Mouse (Mus musculus): Measurements from ENCODE around the gene Kras.
A peak's percentile ranks its signal among the peaks of the same experiment; 100 is the strongest.

The Kras gene

DNA sequence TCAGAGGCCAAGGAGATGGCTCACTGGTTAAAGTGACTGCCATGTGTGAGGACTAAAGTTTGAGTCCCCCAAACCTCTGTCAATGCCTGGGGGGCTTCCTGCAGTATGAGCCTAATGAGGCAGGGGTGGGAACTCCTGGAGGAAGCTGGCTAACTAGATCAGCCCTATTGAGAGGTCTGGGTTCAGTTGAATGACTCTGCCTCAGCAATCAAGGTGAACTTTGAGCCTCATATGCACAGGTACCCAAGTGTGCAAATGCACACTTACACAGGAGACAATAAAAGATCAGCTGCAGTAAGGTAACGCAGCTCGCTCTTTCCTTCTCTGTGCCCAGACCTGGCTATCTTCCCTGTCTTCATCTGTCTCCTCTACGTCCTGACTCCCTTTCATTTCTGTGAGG is 57.0 kb downstream of the Kras start:
- DNase-seq (ENCODE audit: low spot score), result no peak

DNA sequence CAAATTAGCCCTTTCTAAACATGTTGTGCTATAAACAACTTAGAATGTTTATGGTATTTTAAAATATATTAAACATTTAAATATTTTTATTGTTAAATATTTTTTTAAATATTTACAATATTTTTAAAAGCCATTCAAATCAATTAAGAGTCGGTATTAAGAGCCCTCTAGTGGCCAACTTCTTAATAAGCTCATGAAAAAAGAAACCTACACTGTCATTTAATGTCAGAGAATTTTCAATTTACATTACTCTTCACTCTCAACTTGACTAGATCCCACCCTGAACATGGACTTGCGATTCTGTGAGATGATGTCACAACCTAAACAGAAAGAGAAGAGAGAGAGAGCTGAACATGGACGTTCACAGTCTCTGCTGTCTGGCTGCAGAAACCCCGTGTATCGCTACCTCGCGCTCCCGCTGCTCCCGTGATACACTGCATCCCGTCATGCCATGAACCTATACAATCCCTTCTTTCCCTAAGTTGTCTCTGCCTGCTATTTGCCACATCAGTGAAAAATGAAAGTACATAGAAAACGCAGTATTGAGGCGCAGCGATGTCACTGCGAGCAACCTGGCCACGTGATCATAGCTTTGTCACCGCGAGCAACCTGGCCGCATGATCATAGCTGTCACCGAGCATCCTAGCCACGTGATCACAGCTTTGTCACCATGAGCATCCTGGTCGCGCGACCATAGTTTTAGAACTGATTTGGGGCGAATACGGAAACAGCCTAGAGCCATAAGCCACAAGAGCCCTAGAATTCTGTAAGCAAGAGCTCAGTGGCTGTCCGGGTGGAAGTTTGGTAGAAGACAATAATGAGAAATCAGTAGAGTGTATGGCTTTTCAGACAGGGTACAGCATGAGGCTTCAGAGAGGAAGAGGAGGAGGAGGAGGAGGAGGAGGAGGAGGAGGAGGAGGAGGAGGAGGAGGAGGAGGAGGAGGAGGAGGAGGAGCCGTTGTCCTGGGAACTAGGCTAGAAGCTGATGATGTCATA is 62.6 kb downstream of the Kras start:
- DNase-seq (ENCODE audit: low spot score), result peak; percentile 20

DNA sequence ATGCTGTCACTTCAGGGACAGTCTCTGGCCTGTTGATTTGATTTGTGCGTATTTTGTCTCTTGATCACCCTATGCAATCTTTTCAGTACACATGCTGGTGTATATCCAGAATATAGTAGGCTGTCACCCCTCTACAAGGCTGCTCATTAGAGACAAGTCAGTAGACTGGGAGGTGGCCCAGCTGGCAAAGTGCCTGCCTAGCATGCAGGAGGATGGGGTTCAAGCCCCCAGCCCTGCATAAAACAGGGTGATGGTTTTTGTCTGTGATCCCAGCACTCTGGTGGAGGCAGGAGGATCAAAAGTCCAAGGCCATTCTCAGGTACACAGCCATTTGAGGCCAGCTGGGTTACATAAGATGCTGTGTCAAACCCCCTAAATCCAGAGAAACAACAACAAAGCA is 63.9 kb downstream of the Kras start:
- no peak for DNase-seq (ENCODE audit: low spot score)

DNA sequence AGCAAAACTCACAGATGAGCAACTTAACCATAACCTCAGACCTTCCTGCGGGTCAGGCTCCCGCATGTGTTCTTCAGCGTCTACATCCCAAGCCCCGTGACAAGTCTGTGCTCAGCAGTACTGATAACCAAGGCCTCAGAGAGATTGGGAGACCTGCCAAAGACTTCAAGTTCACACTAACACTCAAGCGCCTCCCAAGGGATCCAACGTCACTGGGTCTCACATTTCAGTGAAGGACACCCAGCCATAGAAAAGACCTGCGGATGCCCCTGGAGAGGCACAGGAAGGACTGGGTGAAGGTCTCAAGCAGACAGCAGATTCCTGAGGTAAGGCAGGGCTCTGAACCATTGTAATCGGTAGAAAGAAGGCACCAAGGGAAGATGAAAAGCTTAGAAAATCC is 68.0 kb downstream of the Kras start:
- peak; percentile 25 for DNase-seq (ENCODE audit: low spot score)

DNA sequence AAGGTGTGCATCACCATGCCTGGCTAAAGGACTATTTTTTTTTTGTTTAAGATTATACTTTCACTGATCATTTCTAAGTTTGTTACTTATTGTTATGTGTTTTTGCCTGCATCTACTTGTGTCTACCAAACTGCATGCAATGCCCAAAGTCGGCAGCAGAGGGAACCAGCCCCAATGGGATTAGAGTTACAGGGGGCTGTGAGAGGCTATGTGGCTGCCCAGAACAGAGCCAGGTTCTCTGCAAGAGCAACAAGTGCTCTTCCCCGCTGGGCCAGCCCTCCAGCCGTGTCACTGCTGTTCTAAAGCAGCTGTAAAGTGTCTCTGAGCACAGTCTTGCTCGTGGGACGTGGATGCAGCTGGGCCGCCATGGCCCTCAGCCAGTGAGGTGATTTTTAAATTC is 70.4 kb downstream of the Kras start:
- DNase-seq (ENCODE audit: low spot score), result peak; percentile 38

DNA sequence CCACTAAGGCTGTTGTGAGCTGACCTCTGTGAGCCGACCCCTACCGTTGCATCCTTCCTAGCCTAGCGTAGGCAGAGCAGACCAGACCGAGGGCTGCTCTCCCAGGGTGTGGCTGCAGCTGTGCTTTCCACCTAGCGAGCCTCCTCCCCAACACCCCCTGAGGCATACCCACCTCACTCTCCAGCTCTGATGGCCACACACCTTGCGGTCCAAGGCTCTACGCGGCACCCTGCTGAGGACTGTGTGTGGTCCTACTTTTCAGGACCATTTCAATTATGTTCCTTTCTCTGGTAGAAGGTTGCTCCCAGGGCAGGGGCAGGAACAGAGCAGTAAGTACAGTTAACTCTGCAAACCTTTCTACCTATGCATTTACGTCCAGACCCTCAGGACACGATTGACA is 73.6 kb downstream of the Kras start:
- DNase-seq (ENCODE audit: low spot score), result no peak

DNA sequence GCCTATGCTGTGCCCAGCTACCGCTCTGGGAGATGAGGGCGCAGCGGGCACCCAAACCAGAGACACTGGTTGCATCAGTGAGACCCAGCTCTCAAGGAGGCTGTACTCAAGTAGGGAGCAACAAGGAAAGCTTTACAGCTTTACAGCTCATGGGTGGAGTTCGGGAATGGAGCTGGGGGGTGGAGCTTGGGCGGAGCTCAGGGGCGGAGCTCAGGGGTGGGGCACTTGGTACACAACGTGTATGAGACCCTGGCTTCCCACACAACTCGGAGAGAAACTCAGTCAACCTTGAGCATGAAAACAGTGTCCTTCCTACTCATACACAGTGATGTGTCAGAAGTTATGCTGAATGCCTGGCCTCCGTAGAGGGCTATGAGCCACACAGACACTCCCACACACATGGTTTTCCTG is 74.5 kb downstream of the Kras start:
- no peak for DNase-seq (ENCODE audit: low spot score)

DNA sequence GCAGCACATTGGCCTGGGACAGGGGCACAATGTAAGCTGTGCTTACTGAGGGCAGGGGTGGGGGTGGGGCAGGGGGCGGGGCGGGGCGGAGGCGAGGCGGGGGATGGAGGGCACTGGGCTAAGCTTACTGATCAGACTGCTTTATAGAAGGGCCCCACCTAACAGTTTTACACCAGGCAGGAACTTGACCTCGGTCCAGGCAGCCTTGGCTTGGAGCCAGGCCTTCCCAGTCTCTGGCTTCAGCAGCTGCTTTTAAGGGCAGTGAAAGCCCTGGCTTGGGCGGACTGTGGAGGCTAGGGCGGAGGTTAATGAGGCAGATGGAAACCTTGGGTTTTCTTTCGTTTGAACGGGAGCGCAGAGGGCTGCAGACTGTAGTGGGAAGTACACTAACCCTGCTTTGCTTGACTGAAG is 76.3 kb downstream of the Kras start:
- DNase-seq (ENCODE audit: low spot score), result peak; percentile 84

DNA sequence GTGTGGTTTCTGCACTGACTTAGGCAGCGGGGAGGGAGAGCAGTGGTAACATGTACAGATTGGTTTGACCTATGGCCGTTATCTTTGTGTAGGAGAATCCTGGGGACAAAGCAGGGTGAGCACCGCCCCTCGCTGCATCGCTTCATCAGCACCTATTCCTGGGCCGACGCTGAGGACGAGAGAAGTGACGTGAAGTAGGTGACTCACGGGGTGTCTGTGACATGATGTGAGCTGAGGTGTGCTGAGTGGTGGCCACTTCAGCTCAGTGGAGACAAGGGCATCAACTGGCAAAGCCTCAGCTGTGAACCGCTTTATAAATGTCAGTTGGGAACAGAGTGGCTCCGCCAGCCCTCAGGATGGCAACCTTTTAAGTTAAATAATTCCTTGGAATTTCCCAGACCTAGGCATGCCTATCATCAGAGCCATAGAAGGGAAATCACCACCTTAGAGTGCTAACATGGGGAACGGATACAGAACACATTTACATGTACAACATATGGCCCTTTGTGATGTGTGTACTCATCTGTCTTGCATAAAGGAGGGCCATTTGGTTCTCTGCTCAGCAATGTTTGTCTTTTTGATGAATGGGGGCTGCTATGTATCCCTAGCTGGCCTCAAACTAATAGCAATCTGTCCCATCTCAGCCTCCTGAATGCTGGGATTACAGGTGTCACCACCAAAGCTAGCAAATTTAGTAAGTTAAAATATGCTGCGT is 78.0 kb downstream of the Kras start:
- no peak for DNase-seq (ENCODE audit: low spot score)
